Mouse (Mus musculus) forebrain, embryonic 16.5 days (tissue): Measurements from ENCODE around the gene Nav2. TPM values are rescaled to one million over a fixed set of nuclear protein-coding genes. Genes with fewer than 3 reads are reported as not detected.

Experiments
- ATAC-seq: fragments of 200-750 bp; cut with Nextera tagmentation; 2 replicates; pipeline ENCODE4 v1.8.0; 2017; ENCODE audit warnings: mild to moderate bottlenecking, moderate library complexity
- H3K27ac ChIP-seq: fragments of 300-500 bp; sonication (generic); 2 replicates; pipeline ENCODE4 v1.5.1; 2014; ENCODE audit warnings: low read length, control low read depth
- H3K27me3 ChIP-seq: fragments of 300-500 bp; sonication (generic); replicated peaks from 2 replicates; pipeline ENCODE4 v1.6.1; 2014; ENCODE audit warnings: low read length; ENCODE audit not compliant: control insufficient read depth, insufficient read depth
- H3K36me3 ChIP-seq: fragments of 300-500 bp; sonication (generic); 2 replicates; pipeline ENCODE4 v1.6.1; 2014; ENCODE audit not compliant: control insufficient read depth, insufficient read depth
- H3K4me1 ChIP-seq: fragments of 300-500 bp; sonication (generic); replicated peaks from 2 replicates; pipeline ENCODE4 v1.6.1; 2014; ENCODE audit warnings: low read length; ENCODE audit not compliant: control insufficient read depth, insufficient read depth
- H3K4me2 ChIP-seq: fragments of 300-500 bp; sonication (generic); 2 replicates; pipeline ENCODE4 v1.6.1; 2014; ENCODE audit warnings: mild to moderate bottlenecking, low read length, control low read depth
- H3K4me3 ChIP-seq: fragments of 300-500 bp; sonication (generic); replicated peaks from 2 replicates; pipeline ENCODE4 v1.5.1; 2014; ENCODE audit warnings: mild to moderate bottlenecking, low read length, control low read depth
- H3K9ac ChIP-seq: fragments of 300-500 bp; sonication (generic); replicated peaks from 2 replicates; pipeline ENCODE4 v1.6.1; 2014; ENCODE audit warnings: low read depth, low read length, control low read depth
- H3K9me3 ChIP-seq: fragments of 300-500 bp; sonication (generic); 2 replicates; pipeline ENCODE4 v1.6.1; 2016; ENCODE audit warnings: low read length; ENCODE audit not compliant: control insufficient read depth
- WGBS: fragments of 180-500 bp; shearing (Covaris S2); extraction: QIAGEN DNeasy Blood & Tissue Kit; methylation state at CpG from one replicate; pipeline ENCODE4 v1.1.7; 2014; 5-methylcytosine and 5-hydroxymethylcytosine counted together
- polyA plus RNA-seq: library from polyadenylated mRNA; unstranded; fragments of >200 nt; fragmentation: Nextera tagmentation; extraction: Ambion mirVana; gene quantifications from 2 replicates; pipeline ENCODE4 v1.2.1, GENCODE M21; 2015

Nav2 gene
- polyA plus RNA-seq, 1 experiment from 2014 or later, result 35.2 TPM

GRCm38 (mm10) chr7:49319981-49320380, 411.5 kb downstream of the Nav2 start:
- H3K9me3 ChIP-seq, result no peaks in the 10 kb centered on the region
- 96% methylated on average over 1 of the region's 1 CpGs for WGBS
- H3K4me3 ChIP-seq, result no peak overlapping the region
- H3K4me2 ChIP-seq, result no peak overlapping the region
- no peak overlapping the region for H3K27ac ChIP-seq
- H3K4me1 ChIP-seq, result 0 out of 2 replicates have a peak, but pooled peaks cover 2% of the 10 kb centered on the region
- no peak overlapping the region for H3K9ac ChIP-seq
- no peaks in the 10 kb centered on the region for H3K27me3 ChIP-seq
- no peak for ATAC-seq
- no peaks in the 10 kb centered on the region for H3K36me3 ChIP-seq

- Histone ChIP-seq H3K27ac (no peak overlapping the region), H3K4me1 (0 out of 2 replicates have a peak, but pooled peaks cover 2% of the 10 kb centered on the region), H3K36me3 (no peaks in the 10 kb centered on the region), H3K9me3 (no peaks in the 10 kb centered on the region), H3K9ac (no peak overlapping the region), H3K4me3 (no peak overlapping the region), H3K4me2 (no peak overlapping the region), H3K27me3 (no peaks in the 10 kb centered on the region)
- 65% methylated on average over 8 of the region's 8 CpGs for WGBS
- no peak for ATAC-seq
Measured at GRCm38 (mm10) chr7:49321124-49321531, 412.6 kb downstream of the Nav2 start.

GRCm38 (mm10) chr7:49322179-49322578, 413.7 kb downstream of the Nav2 start:
- Histone ChIP-seq H3K9me3 (no peaks in the 10 kb centered on the region), H3K4me1 (0 out of 2 replicates have a peak, but pooled peaks cover 2% of the 10 kb centered on the region), H3K27me3 (no peaks in the 10 kb centered on the region), H3K4me3 (no peak overlapping the region), H3K9ac (no peak overlapping the region), H3K4me2 (no peak overlapping the region), H3K27ac (no peak overlapping the region), H3K36me3 (no peaks in the 10 kb centered on the region)
- WGBS, result 93% methylated on average over 2 of the region's 2 CpGs
- no peak for ATAC-seq

- no peak for ATAC-seq
- no peak overlapping the region for H3K27ac ChIP-seq
- no peaks in the 10 kb centered on the region for H3K27me3 ChIP-seq
- H3K4me3 ChIP-seq, result no peak overlapping the region
- H3K4me1 ChIP-seq, result 0 out of 2 replicates have a peak, but pooled peaks cover 2% of the 10 kb centered on the region
- H3K36me3 ChIP-seq, result no peaks in the 10 kb centered on the region
- WGBS, result 93% methylated on average over 2 of the region's 2 CpGs
- no peak overlapping the region for H3K4me2 ChIP-seq
- no peak overlapping the region for H3K9ac ChIP-seq
- H3K9me3 ChIP-seq, result no peaks in the 10 kb centered on the region
Measured at GRCm38 (mm10) chr7:49324575-49324974, 416.1 kb downstream of the Nav2 start.

- Histone ChIP-seq H3K4me2 (no peak overlapping the region), H3K27ac (no peak overlapping the region), H3K4me1 (no peaks in the 10 kb centered on the region), H3K9ac (no peak overlapping the region), H3K9me3 (no peaks in the 10 kb centered on the region), H3K36me3 (no peaks in the 10 kb centered on the region), H3K4me3 (no peak overlapping the region), H3K27me3 (no peaks in the 10 kb centered on the region)
- WGBS, result 45% methylated on average over 5 of the region's 5 CpGs
- no peak for ATAC-seq
Measured at GRCm38 (mm10) chr7:49326136-49326722, 417.7 kb downstream of the Nav2 start.

GRCm38 (mm10) chr7:49326967-49327742, 418.6 kb downstream of the Nav2 start:
- H3K4me3 ChIP-seq, result no peak overlapping the region
- no peaks in the 10 kb centered on the region for H3K9me3 ChIP-seq
- WGBS, result 92% methylated on average over 9 of the region's 9 CpGs
- peaks cover 4% of the 10 kb centered on the region for H3K4me1 ChIP-seq
- ATAC-seq, result no peak
- H3K9ac ChIP-seq, result no peak overlapping the region
- no peak overlapping the region for H3K4me2 ChIP-seq
- no peaks in the 10 kb centered on the region for H3K27me3 ChIP-seq
- H3K36me3 ChIP-seq, result no peaks in the 10 kb centered on the region
- H3K27ac ChIP-seq, result no peak overlapping the region

GRCm38 (mm10) chr7:49330181-49330580, 421.7 kb downstream of the Nav2 start:
- no peaks in the 10 kb centered on the region for H3K9me3 ChIP-seq
- ATAC-seq, result no peak
- 47% methylated on average over 4 of the region's 4 CpGs for WGBS
- no peak overlapping the region for H3K4me3 ChIP-seq
- H3K36me3 ChIP-seq, result no peaks in the 10 kb centered on the region
- no peak overlapping the region for H3K9ac ChIP-seq
- peaks cover 10% of the 10 kb centered on the region for H3K4me1 ChIP-seq
- H3K27ac ChIP-seq, result no peak overlapping the region
- H3K4me2 ChIP-seq, result no peak overlapping the region
- H3K27me3 ChIP-seq, result no peaks in the 10 kb centered on the region

- H3K27ac ChIP-seq, result no peak overlapping the region
- no peak overlapping the region for H3K9ac ChIP-seq
- H3K27me3 ChIP-seq, result no peaks in the 10 kb centered on the region
- H3K4me3 ChIP-seq, result no peak overlapping the region
- ATAC-seq, result 0 out of 2 replicates have a peak, but pooled peaks have one; percentile 21
- H3K9me3 ChIP-seq, result no peaks in the 10 kb centered on the region
- no peaks in the 10 kb centered on the region for H3K36me3 ChIP-seq
- H3K4me1 ChIP-seq, result peaks cover 10% of the 10 kb centered on the region
- 73% methylated on average over 4 of the region's 4 CpGs for WGBS
- no peak overlapping the region for H3K4me2 ChIP-seq
Measured at GRCm38 (mm10) chr7:49331939-49332338, 423.4 kb downstream of the Nav2 start.

GRCm38 (mm10) chr7:49332644-49333043, 424.1 kb downstream of the Nav2 start:
- Histone ChIP-seq H3K4me1 (peaks cover 10% of the 10 kb centered on the region), H3K27me3 (no peaks in the 10 kb centered on the region), H3K9me3 (no peaks in the 10 kb centered on the region), H3K9ac (no peak overlapping the region), H3K4me3 (no peak overlapping the region), H3K36me3 (no peaks in the 10 kb centered on the region), H3K4me2 (no peak overlapping the region), H3K27ac (no peak overlapping the region)
- 57% methylated on average over 7 of the region's 7 CpGs for WGBS
- no peak for ATAC-seq
